Mouse (Mus musculus) adrenal gland, postnatal 25 days (tissue): ENCODE measurements around the gene Arhgef3. TPM values are rescaled to one million over a fixed set of nuclear protein-coding genes. Genes with fewer than 3 reads are reported as not detected.
"Not testable (repeated sequence)": the region's sequence is repeated elsewhere in the genome, so short reads cannot be mapped to it uniquely, and the experiment has no call there.

Experiments
- DNase-seq: peaks from one replicate; pipeline ENCODE4 v3.0.0; 2021; ENCODE audit warnings: mixed read lengths
- total RNA-seq: library from RNA; stranded (reverse); gene quantifications from 2 replicates; pipeline ENCODE4 v1.2.3, GENCODE M21; 2021

Arhgef3 gene
- total RNA-seq, 1 experiment from 2014 or later, result 47.8 TPM

GRCm38 (mm10) chr14:27196980-27197379 lies 82.3 kb downstream of the Arhgef3 start:
- no peak for DNase-seq

DNA sequence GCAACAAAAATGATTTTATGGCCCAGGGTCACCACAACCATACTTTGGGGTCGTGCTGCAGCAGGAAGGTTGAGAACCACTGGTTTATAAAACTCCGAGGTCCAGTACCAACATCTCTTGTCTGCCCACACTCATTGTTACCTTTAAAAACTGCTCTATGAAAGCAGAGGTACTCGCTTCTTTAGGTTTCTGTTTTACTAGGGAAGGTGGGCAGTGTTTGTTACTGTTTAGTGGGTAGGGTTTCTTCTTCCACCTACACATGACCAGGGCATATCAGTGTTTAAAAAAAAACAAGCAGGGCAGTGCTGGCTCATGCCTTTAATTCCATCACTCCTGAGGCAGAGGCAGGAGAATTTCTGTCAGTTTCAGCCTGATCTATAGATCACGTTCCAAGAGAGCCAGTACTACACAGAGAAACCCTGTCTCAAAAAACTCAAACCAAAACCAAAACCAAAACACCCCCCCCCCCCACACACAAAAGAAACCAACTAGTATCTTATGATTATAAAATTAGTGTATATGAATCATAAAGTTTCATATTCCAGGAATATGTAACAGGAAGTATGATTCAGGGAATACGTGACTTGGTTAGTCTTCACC lies 83.9 kb downstream of the Arhgef3 start:
- DNase-seq, result no peak

DNA sequence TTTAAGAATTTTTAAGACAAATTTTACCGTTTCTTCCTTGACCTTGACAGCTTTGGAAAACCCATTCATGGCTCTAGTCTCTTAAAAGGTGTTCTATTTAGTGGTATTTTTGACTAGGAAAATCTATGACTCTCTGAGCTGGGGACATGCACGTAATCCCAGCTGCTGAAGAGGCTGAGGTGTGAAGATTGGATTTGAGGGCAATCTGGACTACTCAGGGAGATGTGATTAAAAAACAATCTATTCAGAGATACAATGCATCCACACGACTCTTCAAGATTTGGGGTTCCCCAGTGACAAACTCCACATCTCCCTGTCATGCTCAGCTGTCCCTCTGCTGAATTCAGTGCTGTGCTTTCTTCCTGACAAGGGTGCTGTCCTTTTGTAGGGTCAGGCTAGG lies 84.4 kb downstream of the Arhgef3 start:
- DNase-seq, result no peak

- DNase-seq, result no peak
Observed at GRCm38 (mm10) chr14:27199870-27200269, 85.2 kb downstream of the Arhgef3 start.

GRCm38 (mm10) chr14:27200743-27201576 lies 86.3 kb downstream of the Arhgef3 start:
- no peak for DNase-seq

DNA sequence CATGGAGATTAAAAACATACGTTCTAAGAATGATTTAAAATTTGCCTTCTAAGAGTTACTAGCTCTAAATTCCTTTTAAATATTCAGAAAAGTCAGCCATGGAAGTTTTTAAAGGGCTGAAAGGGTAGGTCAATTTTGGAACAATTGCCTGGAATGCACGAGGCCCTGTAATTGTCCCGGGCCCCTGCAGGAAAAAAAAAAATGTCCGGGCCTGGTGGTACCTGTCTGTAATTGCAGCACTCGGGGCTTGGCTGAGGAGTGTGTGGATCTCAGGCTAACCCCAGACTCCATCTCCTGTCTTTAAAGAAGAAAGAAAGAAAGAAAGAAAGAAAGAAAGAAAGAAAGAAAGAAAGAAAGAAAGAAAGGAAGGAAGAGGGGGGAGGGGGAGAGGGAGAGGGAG lies 87.1 kb downstream of the Arhgef3 start:
- no peak for DNase-seq

- no peak for DNase-seq
Observed at GRCm38 (mm10) chr14:27204704-27205103, 90.0 kb downstream of the Arhgef3 start.

- no peak for DNase-seq
Observed at GRCm38 (mm10) chr14:27206443-27206842, 91.7 kb downstream of the Arhgef3 start.

- DNase-seq, result no peak
Observed at GRCm38 (mm10) chr14:27209542-27209941, 94.8 kb downstream of the Arhgef3 start.

DNA sequence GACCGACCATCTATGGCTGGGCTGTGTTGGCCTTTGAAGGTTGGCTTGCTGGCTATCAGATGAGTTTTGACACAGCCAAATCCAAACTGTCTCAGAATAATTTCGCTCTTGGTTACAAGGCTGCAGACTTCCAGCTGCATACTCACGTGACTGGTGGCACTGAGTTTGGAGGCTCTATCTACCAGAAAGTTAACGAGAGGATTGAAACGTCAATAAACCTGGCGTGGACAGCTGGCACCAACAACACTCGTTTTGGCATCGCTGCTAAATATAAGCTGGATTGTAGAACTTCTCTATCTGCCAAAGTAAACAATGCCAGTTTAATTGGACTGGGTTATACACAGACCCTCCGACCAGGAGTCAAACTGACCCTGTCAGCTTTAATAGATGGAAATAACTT lies 96.1 kb downstream of the Arhgef3 start:
- DNase-seq, result not testable (repeated sequence)

DNA sequence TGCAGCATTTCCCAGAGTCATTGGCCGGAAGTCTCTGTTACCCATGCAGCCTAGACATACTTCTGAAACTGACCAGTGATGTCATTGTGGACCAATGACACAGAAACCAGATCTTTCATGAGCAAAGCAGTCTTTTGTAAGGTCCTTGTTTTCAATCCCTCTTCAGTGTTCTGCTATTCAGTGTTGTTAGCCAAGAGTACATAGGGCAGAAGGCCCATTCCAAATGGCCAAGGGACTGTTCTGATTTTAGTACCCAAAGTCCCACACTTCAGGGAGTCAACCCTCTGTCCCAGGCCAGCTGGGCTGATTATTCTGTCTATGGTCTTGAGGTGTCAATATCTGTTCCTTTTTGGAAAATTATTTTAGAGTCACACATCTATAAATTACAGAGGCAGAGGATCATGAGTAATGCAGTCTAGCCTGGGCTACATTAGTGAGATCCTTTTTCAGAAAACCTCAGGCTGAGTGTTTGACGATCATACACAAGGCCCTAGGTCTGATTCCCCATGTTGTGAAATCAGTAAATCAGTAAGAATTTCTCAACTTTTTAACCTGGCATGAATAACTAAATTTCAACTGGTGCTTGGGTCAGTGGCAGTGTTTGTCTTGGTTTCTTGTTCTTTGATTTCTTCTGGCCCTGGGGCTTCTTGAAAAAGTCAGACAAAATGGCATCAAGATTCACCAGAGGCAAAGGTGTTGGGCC lies 97.2 kb downstream of the Arhgef3 start:
- DNase-seq, result no peak

DNA sequence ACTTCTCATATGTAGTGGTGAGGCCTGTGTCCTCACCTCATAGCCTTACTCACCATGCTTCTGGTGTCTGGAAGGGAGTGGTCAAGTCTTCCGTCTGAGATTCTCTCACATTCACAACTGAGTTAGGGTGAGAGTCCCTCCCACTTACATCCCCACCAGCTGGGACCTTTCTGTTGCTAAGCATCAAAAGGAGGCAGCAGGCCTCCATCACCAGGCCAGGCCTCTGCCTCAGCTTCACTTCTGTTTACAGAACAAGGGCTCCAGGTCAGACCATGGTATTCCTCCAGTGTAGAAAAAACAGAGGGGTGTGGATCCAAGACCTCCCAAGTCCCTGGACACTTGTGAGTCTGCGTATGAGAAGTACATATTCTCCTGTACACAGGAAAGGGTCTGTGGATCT lies 99.5 kb downstream of the Arhgef3 start:
- no peak for DNase-seq

DNA sequence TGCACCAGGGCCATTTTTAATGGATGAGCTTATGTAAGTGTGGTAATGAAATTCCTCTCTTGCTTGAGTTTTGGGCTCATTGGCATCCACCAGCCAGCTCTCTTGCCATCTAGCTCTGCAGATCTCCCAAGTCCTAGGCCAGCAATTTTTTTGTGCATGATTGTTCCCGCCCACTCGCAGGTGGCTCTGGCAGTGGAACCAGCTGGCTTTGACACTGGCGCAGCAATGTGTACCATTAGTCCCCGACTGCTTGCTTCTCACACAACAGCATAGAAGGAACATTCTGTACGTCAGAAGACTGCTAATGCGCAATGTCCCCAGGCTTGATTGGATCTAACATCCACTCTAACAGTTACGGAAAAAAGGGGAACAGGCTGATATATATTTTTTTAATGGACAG lies 105.0 kb downstream of the Arhgef3 start:
- DNase-seq, result no peak

- DNase-seq, result no peak
Observed at GRCm38 (mm10) chr14:27220297-27220696, 105.6 kb downstream of the Arhgef3 start.

GRCm38 (mm10) chr14:27224636-27225035 lies 109.9 kb downstream of the Arhgef3 start:
- no peak for DNase-seq

GRCm38 (mm10) chr14:27226288-27226687 lies 111.6 kb downstream of the Arhgef3 start:
- no peak for DNase-seq

GRCm38 (mm10) chr14:27228288-27228687 lies 113.6 kb downstream of the Arhgef3 start:
- no peak for DNase-seq

DNA sequence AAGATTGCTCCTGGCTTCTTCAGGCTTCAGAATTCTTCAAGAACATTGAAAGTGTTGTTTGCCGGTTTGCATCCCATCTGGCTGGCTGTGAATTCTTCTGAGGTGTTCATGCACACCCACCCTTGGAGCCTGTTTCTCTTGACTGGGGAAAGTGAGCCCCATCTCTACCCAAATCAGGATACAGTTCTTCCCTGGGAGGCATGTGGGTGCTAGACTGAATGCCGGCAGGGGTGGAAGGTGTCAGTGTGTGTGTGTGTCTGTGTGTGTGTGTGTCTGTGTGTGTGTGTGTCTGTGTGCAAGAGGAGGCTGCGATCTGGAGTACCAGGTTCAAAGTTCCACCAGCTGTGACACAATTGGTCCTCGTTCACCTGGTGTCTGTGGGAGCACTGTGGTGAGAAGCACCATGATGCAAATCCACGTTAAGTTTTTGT lies 114.3 kb downstream of the Arhgef3 start:
- DNase-seq, result no peak

- DNase-seq, result no peak
Observed at GRCm38 (mm10) chr14:27229441-27230147, 114.9 kb downstream of the Arhgef3 start.

DNA sequence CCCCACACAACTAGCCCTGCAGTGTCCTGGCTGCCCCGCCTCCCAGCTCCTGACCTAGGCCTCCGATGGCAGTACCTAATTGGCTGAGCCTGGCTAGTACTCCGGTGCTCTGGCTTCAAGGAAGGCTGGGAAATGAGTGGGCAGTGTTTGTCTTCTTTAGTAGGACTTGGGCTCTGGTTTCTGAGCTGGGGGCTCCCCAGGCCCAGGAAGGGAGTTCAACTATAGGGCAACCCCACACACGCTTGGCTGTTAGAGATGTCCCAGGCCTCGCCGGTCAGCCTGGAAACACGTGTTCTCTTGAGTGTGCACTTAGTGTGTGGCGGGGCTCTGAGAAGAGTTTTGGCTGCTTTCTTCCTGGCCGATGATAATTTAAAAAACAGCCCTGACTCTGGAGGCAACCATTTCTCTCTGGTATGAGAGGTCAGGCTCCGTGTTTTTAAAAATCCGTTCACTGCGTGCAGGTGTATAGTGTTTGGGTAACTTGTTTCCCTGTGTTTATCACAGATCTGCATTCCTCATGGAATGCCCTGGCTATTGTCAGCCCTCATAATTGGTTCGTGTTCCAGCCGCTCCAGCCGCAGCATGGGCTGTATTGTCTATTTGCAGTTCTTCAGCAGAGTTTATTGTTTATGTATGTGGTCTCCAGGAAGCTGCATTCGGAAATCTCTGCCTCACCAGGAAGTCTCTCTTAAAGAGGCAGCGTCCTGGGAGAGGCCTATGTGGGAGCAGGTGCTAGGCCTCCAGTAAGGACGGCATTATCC lies 115.7 kb downstream of the Arhgef3 start:
- no peak for DNase-seq

DNA sequence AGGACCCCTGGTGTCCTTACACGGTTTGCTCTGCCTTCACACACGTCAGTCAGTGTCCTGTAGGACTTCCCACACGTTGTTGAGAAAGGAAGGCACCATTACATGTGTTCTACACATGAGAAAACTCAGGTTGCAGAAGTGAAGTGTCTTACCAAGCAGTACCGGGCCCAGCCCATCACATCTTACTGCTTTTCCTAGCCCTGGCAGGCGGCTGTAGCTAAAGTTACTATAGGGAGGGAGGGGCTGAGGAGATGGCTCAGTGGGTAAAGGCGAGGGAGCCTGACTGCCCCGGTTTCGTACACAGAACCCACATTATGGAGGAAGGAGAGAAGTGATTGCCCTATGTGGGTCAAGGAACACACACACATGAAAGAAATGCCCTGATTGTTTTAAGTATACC lies 116.8 kb downstream of the Arhgef3 start:
- DNase-seq, result no peak
